Mouse (Mus musculus) hindbrain, postnatal 0 days (tissue): ENCODE measurements at regions not wholly inside any gene's neighbourhood (a gene's known extent, or its start where the extent isn't known, plus 50 kb on each side); places are given as distances from the start of the nearest gene placed in this dataset.

Source experiments
- ATAC-seq: fragments of 200-750 bp; cut with Nextera tagmentation; 2 replicates; pipeline ENCODE4 v1.8.0; 2017; ENCODE audit warnings: mild to moderate bottlenecking, moderate TSS enrichment, moderate library complexity
- DNase-seq: peaks from one replicate; pipeline ENCODE4 v3.0.0-alpha.2; 2015; ENCODE audit warnings: low spot score
- H3K27ac ChIP-seq: fragments of 300-500 bp; sonication (generic); 2 replicates; pipeline ENCODE4 v1.5.1; 2014; ENCODE audit warnings: mild to moderate bottlenecking
- H3K27me3 ChIP-seq: fragments of 300-500 bp; sonication (generic); 2 replicates; pipeline ENCODE4 v1.6.1; 2014; ENCODE audit warnings: low read length, mixed read lengths; ENCODE audit not compliant: insufficient read depth
- H3K36me3 ChIP-seq: fragments of 300-500 bp; sonication (generic); 2 replicates; pipeline ENCODE4 v1.6.1; 2014; ENCODE audit warnings: low read length, mixed read lengths; ENCODE audit not compliant: insufficient read depth
- H3K4me1 ChIP-seq: fragments of 300-500 bp; sonication (generic); 2 replicates; pipeline ENCODE4 v1.6.1; 2014; ENCODE audit warnings: antibody characterized with exemption, low read length, mixed read lengths; ENCODE audit not compliant: insufficient read depth
- H3K4me2 ChIP-seq: fragments of 300-500 bp; sonication (generic); 2 replicates; pipeline ENCODE4 v1.6.1; 2014; ENCODE audit warnings: low read depth, mild to moderate bottlenecking, low read length, moderate library complexity, mixed read lengths
- H3K4me3 ChIP-seq: fragments of 300-500 bp; sonication (generic); 2 replicates; pipeline ENCODE4 v1.5.1; 2014; ENCODE audit warnings: low read length
- H3K9ac ChIP-seq: fragments of 300-500 bp; sonication (generic); replicated peaks from 2 replicates; pipeline ENCODE4 v1.6.1; 2014; ENCODE audit warnings: mild to moderate bottlenecking, low read length, moderate library complexity, mixed read lengths
- H3K9me3 ChIP-seq: fragments of 300-500 bp; sonication (generic); 2 replicates; pipeline ENCODE4 v1.6.1; 2016; ENCODE audit warnings: low read length, mixed read lengths
- CTCF ChIP-seq: IDR thresholded peaks from 2 replicates; pipeline ENCODE4 v1.5.1; 2016; ENCODE audit warnings: antibody characterized with exemption, control low read depth, low read depth
- WGBS: fragments of 180-500 bp; shearing (Covaris S2); extraction: QIAGEN DNeasy Blood & Tissue Kit; methylation state at CpG from one replicate; pipeline ENCODE4 v1.1.7; 2014; 5-methylcytosine and 5-hydroxymethylcytosine counted together

DNA sequence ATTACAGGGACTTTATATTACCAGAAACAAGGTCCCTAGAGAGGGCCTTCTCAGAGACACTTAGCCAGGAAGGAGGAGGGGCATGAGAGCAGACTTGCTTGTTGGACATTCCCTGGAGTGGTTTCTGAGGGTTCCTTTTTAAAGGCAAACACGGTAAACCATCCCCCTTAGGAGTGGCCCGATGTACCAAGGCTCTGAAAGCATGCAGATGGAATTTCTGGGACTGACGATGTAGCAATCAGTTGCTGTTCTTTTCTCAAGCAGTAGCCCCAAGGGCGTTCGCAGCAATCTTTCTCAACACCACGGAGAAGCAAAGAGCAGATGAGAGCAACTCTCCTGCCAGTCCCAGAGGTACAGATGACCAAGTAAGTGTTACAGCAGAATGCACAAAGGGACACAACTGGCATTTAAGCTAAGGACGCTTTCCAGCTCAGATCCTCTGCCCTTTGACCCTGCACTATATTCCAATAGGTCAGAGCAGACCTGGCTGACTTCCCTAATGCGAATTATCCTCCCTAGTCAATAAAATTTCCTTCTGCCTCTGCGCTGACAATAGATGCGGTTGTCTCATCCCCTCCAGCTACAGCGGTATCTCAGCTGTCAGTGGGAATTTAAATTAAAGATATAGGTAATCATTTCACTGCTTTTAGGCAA is 295.7 kb upstream of the Slc24a5 start:
- Histone ChIP-seq H3K4me3 (no peak overlapping the region), H3K9me3 (no peaks in the 10 kb centered on the region), H3K4me1 (peaks cover 8% of the 10 kb centered on the region), H3K27ac (no peak overlapping the region), H3K4me2 (no peak overlapping the region), H3K36me3 (no peaks in the 10 kb centered on the region), H3K9ac (no peak overlapping the region), H3K27me3 (no peaks in the 10 kb centered on the region)
- ATAC-seq (no peak), DNase-seq (no peak)
- 37% methylated on average over 11 of the region's 11 CpGs for WGBS
- no peak for TF ChIP-seq CTCF

DNA sequence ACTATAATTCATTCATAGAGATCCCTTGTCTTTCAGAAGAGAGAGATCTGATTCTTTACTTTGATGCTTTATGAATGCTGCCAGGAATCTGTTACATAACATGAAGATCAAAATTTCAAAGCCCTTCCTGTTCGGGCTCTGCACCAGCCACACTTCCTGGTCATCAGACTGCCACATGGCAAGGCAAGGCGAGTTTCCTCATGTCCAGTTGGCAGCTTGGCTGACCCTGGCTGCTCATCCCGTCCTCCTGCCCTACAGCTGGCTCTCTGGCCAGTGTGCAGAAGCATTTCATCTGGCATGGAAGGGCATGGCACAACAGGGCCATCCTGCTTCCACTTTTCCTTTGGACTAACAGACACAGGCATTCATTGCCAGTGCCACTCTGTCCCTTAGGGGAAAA is 292.2 kb upstream of the Slc24a5 start:
- WGBS: 58% methylated on average over 3 of the region's 3 CpGs
- Histone ChIP-seq H3K36me3 (no peaks in the 10 kb centered on the region), H3K9ac (no peak overlapping the region), H3K4me1 (peaks cover 8% of the 10 kb centered on the region), H3K27ac (no peak overlapping the region), H3K9me3 (no peaks in the 10 kb centered on the region), H3K4me3 (no peak overlapping the region), H3K27me3 (no peaks in the 10 kb centered on the region), H3K4me2 (no peak overlapping the region)
- ATAC-seq: peak; percentile 55
- DNase-seq: peak; percentile 45
- no peak for TF ChIP-seq CTCF

DNA sequence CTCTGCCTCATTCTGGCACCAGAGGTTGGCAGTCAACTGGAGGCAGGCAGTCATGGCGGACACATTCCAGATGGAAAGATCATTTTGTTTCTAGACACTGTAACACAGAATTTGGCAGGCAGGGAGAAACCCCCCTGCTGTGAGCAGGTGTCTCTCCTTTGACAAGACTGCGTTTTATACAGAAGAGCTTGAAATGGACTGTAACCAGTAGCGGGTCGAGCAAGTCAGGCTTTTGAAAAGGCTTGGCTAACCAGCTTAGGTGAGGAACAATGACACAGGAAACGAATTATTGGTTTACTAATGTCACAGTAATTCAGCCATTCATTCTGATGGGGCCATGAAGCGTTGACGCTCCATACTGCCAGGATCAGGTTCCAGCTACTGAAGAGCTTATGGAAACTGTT is 275.3 kb upstream of the Slc24a5 start:
- H3K4me3 ChIP-seq: no peak overlapping the region
- H3K27ac ChIP-seq: peak overlapping the region; percentile 41; the same call in 1 of the 2 replicates
- H3K36me3 ChIP-seq: no peaks in the 10 kb centered on the region
- H3K9ac ChIP-seq: no peak overlapping the region
- no peaks in the 10 kb centered on the region for H3K9me3 ChIP-seq
- no peaks in the 10 kb centered on the region for H3K4me1 ChIP-seq
- WGBS: 25% methylated on average over 7 of the region's 7 CpGs
- no peaks in the 10 kb centered on the region for H3K27me3 ChIP-seq
- no peak for TF ChIP-seq CTCF
- peak; percentile 86 for DNase-seq
- ATAC-seq: peak; percentile 83
- no peak overlapping the region for H3K4me2 ChIP-seq

DNA sequence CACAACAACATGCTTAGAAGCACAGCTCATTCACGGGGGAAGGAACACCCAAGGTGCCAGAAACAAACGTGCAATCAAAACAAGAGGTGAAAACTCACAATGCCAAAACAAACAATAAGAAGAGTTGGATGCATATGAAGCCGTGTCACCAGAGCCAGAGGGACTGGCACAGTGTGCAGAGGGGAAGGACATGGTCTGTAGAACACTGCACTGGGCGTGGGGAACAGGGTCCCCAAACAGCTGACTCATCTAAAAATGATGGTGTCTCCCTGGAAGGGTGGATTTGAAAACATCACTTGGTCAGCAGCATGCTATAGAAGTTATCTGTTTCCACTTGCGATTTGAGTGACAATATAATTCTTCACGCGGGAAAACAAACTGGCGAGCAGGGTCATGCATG is 256.2 kb upstream of the Slc24a5 start:
- no peaks in the 10 kb centered on the region for H3K36me3 ChIP-seq
- TF ChIP-seq CTCF: no peak
- ATAC-seq (no peak), DNase-seq (no peak)
- no peaks in the 10 kb centered on the region for H3K9me3 ChIP-seq
- H3K27ac ChIP-seq: no peak overlapping the region
- 74% methylated on average over 8 of the region's 8 CpGs for WGBS
- H3K4me2 ChIP-seq: no peak overlapping the region
- H3K27me3 ChIP-seq: no peaks in the 10 kb centered on the region
- no peak overlapping the region for H3K4me3 ChIP-seq
- H3K9ac ChIP-seq: no peak overlapping the region
- no peaks in the 10 kb centered on the region for H3K4me1 ChIP-seq

DNA sequence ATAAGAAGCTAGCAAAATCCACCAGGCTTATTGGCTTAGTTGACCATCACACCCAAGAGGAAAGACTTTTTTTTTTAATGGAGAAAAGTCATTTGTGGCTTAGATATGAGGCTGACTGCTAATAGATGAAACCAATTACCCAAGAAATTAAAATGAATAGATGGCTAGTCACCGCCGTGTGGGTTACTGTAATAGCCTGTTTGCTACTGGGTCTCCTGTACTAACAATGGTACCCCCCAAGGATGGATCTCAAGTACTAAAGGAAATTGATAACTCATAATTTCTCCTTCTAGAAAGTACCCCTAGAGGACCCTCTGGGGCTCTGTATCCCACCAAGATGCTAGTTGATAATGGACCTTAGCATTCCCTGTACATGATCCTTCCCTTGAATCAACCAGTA is 251.1 kb upstream of the Slc24a5 start:
- H3K9ac ChIP-seq: no peak overlapping the region
- H3K27ac ChIP-seq: no peak overlapping the region
- H3K4me3 ChIP-seq: no peak overlapping the region
- no peaks in the 10 kb centered on the region for H3K9me3 ChIP-seq
- WGBS: 81% methylated on average over 2 of the region's 2 CpGs
- no peak overlapping the region for H3K4me2 ChIP-seq
- DNase-seq: no peak
- no peak for ATAC-seq
- H3K4me1 ChIP-seq: no peaks in the 10 kb centered on the region
- no peaks in the 10 kb centered on the region for H3K36me3 ChIP-seq
- TF ChIP-seq CTCF: no peak
- no peaks in the 10 kb centered on the region for H3K27me3 ChIP-seq

DNA sequence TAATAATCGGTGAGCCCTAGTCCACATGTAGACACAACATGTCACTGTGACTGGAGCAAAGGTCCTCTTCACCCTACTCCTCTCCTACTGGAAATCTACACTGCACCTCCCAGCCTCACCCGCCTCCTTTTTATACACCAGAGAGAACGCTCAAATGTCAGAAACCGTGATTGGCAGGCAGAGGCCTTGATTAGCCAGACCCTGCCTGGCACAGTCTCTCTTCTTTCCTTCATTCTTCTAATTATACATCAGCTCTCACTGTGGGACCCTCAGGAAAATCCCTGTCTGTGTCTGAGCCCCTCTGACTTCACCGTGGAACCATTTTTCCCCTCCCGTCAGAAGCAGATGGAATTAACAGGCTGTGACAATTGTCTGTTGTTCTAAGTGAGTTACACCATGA is 248.1 kb upstream of the Slc24a5 start:
- 53% methylated on average over 6 of the region's 6 CpGs for WGBS
- Histone ChIP-seq H3K9me3 (no peaks in the 10 kb centered on the region), H3K27ac (no peak overlapping the region), H3K27me3 (no peaks in the 10 kb centered on the region), H3K4me1 (no peaks in the 10 kb centered on the region), H3K4me2 (no peak overlapping the region), H3K4me3 (no peak overlapping the region), H3K9ac (no peak overlapping the region), H3K36me3 (no peaks in the 10 kb centered on the region)
- ATAC-seq (no peak), DNase-seq (no peak)
- TF ChIP-seq CTCF: no peak

DNA sequence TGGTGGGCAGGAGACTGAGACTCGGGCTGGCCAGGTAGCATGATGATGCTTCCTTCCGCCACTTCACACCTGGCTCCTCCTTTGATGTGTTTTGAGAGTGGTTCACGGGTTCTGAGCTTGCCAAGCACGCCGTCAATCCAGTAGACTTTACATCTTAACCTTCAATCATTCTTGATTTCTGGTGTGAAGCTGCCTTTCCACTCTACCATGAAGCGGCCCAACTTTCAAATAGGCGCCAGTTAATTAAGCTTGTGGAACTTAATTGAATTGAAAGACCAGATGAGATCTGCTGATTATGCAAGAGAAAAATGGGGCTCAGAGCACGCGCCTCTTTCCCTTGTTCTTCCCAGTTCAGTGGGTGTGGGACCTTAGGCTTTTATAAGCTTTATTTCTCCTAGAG is 247.1 kb upstream of the Slc24a5 start:
- DNase-seq: no peak
- Histone ChIP-seq H3K4me2 (no peak overlapping the region), H3K27ac (no peak overlapping the region), H3K4me1 (no peaks in the 10 kb centered on the region), H3K4me3 (no peak overlapping the region), H3K36me3 (no peaks in the 10 kb centered on the region), H3K9ac (no peak overlapping the region), H3K27me3 (no peaks in the 10 kb centered on the region), H3K9me3 (no peaks in the 10 kb centered on the region)
- 82% methylated on average over 9 of the region's 9 CpGs for WGBS
- TF ChIP-seq CTCF: no peak
- no peak for ATAC-seq
